Mouse (Mus musculus): ENCODE results near the gene Noc4l. TPM values are rescaled to one million over a fixed set of nuclear protein-coding genes. Genes with fewer than 3 reads are reported as not detected.

The Noc4l gene
- 10 to 100 TPM; 37.3 to 40.8 (median 40.1) TPM for polyA plus RNA-seq (2017; shearing (Covaris generic))

DNA sequence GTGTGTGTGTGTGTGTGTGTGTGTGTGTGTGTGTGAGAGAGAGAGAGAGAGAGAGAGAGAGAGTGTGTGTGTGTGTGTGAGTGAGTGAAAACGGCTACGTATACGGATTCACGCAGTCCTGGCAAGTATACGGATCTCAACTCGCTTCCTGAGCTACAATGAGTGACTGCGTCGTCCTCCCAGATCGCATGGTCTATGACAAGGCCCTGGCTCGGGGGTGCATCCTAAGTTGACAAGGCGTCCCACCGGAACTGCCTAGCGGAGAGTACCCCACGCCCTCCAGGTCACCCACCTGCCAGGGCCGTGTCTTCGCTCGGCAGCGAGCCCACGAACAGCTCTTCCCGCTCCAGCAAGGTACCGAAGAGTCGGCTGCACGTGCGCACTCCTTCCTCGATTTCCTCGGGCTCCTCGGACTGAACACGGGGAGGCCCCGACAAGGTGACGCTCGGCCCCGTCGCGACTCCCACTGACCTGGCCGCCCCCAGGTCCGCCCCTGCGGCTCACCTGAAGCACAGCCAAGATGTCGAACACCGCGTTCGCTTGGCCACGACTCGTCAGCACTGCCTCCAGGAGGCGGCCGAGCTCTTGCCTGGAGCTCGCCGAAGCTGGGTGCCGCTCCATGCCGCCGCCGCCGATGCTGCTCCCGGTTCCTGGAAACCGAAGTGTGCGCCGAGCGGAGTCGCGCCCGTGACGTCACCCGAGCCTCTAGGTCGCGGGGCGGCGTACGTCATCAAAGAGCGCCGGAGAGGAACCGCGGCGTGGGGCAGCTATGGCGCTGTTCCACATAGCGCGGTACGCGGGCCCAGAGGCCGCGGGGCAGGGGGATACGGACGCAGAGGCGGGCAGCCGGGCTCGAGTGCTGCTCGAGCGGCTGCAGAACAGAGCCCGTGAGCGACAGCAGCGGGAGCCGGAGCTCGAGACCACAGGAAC, at the start of gene Noc4l, which contains the start of gene Ddx51:
Noc4l (minus strand) TSS at position 699 of the 930 bp plus-strand sequence.
Ddx51 (plus strand) TSS at position 733 of the 930 bp plus-strand sequence.
- peak; percentile 92 for ATAC-seq

DNA sequence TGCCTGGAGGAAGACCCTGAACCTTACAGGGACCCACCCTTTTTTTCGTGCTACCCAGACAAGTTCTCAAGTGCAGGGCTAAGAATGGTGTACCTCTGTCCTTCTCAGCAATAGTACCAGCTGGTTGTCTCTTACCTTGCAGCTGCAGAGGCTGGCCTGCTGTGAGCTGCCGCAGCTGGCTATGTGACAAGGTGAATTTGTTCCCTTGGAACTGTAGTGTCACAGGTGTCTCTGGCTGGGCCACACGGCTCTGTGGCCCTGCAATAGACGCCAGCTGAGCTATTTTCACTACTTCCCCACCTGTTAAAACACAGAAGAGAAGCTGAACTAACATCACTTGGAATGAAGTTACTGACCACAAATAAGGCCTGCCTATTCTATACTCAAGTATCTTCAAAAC, 45.4 kb upstream of the Noc4l start:
- ATAC-seq, result no peak

DNA sequence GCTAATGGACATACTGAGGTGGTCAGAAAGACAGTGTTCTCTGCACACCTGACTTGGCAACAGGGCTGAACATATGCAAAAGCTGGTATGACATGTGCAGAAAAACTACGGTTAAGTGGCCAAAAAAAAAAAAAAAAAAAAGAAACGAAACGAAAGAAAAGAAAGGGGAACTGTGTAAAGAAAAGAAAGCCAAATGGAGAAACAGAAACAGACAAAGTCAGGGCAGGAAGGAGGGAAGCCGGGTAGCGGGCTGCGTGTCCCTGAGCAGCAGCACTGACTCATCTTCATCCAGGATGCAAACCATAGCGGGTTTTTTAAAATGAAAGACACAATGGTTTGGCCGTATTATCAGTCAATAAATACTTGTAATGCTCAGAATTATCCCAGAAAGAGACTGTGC, 28.8 kb upstream of the Noc4l start:
- ATAC-seq, result no peak

DNA sequence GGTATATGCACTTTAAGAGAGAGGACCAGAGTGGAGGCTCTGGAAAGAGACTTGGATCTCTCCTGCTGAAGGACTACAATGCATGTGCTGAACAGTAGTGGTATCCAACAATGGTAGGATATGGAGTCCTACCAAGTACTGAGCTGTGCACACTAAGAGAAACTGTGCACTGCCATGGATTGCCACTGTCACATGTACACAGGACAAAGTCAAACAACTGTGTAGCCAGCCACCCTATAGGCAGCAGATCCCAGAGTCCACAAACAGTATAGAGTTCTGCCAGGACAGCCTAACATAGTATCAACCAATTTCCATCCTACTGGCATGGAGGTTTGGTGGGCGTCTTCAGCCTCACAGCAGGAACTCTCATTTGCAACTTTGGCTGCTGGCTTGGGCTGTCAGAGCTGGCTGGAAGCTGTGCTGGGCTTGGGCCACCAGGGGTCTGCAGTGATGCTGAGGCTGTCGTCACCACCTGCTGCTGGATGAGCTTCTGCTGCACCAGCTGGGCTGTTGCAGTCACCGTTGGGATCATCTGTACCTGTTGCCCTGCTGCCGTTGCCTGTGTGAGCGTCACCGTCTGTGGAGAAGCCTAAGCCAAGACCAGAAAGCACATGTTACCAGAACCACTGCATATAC, 12.4 kb upstream of the Noc4l start:
- no peak for ATAC-seq

DNA sequence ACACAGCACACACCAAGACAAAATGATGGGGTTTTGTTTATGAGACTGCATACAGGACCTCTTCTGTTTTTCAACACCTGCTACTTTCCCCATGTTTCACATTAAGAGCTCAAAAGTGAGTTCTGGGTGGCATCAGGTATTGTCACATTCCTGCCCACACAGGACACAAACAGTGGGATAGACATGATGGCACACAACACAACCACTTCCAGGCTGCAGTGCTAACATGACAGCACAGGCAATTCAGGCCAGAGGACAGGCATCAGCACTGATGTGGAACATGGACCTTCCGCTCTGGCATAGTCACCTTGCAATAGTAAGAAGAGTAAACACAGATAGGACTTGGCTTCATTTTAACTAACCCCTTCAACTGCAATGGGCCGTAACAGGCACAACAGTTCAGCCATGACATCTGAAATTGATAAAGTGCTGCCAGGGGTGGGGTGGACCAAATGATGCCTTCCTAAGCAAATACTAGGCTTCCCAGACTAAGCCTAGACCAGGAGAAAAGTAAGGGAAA, 11.6 kb upstream of the Noc4l start:
- ATAC-seq, result no peak

DNA sequence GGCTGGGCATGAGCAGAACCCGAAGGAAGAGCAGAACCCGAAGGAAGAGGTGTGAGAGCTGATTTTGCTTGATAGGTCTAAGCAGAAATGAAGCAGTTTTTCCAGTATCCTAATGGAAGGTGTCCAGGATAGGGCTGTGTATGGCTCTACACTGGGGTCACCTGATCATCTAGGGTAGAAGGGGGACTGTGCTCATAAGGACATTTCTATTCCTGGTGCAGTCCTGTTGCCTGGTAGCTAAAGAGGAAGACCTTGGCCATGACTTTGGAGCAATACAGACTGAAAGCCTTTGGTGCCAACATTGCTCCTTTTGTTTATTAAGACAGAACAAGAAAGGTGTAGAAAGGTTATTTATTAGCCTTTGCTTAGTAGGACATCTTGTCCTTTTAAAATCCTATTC, 10.8 kb upstream of the Noc4l start:
- no peak for ATAC-seq

DNA sequence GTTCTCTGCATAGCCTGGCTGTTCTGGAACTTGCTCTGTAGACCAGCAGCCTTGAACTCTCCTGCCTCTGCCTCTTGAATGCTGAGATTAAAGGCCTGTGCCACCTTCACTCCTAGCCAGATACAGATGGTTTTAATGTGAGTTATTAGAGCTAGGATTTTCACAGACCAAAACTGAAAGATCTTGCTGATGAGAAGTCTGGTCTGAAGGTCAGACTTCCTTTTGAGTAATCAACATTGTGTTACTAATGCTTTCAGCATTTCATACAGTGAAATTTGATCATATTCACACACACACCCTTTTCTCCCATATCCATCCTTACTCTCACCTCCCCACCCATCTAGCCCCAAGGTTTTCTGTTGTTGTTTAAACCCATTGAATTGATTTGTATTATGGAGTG, 6.5 kb upstream of the Noc4l start:
- ATAC-seq, result no peak

DNA sequence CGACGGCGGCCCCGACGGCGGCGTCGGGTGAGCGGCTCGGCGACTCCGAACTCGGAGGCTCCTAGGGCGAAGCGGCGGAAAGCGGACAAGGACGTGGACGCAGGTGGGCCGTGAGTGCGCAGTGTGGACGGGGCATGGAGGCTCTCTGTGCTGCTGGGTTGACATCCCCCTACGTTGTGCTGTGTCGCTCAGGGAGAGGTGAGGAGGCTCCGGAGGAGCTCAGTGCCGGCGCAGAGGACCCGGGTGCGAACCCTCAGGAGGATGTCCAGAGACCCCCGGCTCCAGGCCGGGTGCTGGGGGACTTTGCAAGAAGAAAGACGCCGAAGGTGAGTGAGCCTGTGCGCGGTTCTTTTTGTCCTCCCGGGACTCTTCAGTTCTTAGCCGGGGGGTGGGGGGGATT, 469 bp upstream of the Noc4l start:
- peak; percentile 23 for ATAC-seq

DNA sequence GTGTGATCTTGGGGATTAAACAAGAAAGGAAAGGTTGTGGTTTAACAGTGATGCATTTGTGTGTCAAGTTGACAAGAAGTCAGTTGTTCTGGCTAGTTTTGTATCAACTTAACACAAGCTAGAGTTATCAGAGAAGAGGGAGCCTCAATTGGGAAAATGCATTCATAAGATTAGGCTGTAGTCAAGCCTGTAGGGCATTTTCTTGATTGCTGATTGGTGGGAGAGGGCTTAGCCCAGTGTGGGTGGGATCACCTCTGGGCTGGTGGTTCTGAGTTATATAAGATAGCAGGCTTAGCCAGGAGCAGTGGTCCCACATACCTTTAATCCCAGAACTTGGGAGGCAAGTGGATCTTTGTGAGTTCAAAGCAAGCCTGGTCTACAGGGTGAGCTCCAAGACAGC, 6.8 kb downstream of the Noc4l start:
- no peak for ATAC-seq

DNA sequence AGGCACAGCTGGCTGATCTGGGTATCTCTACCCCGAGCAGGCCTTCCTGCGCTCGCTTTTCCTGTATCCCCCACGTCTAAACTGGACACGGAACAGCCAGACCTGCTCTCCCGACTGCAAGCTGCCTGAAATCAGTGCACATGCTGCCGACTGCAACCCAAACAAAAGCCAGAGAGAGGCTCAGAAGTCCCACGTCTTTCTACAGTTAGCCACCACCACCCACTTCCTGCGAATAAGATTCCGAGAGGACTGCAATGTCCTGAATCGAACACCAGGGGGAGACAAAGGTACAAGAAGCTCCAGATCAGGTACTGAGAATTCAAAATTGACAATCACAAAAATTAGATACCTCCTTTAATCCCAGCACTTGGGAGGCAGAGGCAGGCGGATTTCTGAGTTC, 13.8 kb downstream of the Noc4l start:
- peak; percentile 92 for ATAC-seq

DNA sequence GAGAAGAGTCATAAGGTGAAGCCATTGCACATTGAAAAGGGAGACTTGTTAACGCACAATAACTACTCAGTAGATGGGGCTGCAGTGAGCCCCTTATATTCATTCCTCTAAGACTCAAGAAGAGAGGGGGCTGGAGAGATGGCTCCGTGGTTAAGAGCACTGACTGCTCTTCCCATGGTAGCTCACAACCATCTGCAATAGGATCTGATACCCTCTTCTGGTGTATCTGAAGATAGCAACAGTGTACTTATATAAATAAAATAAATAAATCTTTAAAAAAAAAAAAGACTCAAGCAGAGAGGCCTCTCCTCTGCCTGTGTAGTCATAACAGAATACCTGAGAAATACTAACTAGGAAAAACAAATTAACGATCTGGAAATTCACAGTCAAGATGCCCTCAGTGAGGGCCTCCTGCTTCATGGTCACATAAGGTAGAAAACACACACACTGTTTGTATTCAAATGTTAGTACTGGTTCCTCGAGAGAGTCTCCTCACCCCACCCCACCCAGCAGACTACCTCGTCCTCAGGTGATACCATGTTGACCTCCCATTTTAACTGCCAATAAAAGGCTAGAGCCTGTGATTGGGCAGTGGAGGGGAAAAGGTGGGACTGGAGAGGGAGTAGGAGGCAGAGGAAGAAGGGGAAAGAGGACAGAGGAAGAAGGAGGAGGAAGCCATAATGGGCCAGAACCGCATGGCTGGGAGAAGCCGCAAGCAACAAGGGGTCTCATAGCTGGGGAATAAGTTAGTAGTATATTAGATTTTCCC, 14.7 kb downstream of the Noc4l start:
- no peak for ATAC-seq

DNA sequence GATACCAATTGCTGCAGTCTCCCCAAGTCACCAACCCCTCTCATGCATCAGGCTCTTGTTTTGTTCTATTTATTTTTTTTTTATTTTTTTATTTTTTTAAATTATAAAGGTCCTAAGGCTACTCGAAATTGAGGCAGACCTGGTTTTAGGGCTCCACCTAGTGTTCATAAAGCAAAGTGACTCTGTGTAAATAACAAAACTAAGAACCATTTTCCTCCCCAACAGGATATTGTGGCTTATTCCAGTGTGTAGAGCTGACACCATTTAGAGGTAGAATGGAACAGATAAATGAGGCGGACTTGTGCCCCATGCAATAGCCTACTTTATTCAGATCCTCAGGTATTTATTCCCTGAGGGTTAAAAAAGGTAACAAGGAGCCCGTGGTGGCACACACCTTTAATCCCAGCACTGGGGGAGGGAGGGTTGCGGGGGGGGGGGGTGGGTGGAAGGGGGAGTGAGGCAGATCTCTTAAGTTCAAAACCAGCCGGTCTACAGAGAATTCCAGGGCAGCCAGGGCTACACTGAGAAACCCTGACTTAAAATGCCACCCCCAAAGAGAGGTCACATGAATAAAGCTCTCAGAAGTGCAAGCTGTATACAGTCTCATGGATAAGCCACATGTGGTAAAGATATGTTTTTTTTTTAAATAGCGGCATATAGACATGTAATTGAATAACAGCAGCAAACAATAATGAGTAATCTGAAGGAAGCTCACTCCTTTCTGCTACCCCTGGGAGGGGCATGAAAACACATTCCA, 17.1 kb downstream of the Noc4l start:
- peak; percentile 83 for ATAC-seq

DNA sequence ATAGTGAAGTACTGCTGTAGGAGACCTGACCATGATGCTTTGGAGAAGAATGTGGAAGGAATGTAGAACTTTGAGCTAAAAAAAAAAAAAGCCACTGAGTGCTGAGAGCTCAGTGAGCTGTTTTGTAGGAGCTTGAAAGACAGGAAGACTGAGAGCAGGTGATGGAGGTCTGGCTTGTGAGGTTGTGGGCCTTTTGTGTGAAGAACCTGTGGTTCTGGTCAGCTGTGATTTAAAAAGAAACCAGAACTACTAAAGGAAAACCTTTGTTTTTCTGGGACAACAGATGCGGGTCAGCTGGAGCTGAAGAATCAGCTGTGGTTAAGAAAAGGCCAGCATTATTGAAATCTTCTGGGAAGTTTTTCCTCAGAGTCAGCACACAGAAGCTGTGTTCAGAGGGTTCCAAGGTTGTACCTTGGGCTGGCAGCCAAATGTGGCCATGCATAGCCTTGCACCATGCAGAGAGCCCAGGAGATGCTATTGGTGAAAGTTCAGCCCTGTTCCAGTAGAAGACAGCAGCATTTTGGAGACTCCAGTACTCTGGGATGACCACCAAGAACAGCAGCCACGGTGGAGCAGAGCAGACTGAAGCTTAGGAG, 23.6 kb downstream of the Noc4l start:
- ATAC-seq, result no peak

DNA sequence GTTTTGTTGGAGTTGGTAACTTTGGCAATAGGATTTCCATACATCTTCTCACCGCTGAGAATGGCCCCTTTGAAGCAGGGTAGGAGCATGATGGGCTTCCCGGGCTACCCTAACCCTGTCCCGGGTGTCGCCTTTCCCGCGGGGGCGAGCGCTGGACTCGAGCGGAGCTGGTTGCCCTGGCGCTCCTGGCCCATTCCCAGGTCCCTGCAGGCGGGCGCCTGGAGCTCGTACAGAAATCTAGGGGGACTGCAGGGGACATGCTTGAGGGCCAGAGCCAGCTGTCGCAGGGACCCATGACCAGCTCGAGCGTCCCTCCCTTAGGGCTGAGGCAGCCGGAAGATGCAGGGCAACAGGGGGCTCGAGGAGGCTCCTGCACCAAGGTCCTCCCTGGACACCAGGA, 25.1 kb downstream of the Noc4l start:
- ATAC-seq, result no peak

DNA sequence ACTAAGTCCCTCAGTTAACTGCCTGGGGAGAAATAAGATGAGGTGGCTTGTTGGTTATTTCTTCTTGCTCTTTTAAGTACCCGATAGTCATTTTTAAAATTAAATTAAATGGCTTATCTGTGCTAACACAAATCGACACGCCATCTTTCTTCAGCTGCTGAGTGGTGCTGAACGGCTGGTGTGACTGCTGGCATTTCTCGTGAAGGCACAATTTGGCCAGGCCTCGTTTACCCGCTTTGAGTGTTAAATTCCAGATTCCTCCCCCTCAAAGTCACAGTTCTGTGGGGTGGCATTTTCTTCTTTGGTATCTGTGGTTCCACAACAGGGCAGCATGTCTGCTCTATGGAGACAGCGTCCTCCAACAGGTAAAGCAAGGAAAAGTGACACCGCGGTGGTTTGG, 25.9 kb downstream of the Noc4l start:
- no peak for ATAC-seq

DNA sequence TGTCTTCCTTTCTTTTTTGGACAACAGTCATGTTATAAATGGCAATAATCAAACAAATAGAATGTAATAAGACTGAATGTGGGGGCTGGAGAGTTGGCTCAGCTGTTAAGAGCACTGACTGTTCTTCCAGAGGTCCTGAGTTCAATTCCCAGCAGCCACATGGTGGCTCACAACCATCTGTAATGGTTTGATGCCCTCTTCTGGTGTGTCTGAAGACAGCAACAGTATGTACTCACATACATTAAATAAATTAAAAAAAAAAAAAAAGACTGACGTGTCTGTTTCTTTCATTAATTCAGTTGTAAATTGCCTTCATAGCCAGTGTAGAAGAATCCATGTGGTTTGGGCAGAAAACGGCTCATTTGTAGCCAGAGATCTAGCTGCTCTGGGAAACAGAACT, 28.9 kb downstream of the Noc4l start:
- no peak for ATAC-seq

DNA sequence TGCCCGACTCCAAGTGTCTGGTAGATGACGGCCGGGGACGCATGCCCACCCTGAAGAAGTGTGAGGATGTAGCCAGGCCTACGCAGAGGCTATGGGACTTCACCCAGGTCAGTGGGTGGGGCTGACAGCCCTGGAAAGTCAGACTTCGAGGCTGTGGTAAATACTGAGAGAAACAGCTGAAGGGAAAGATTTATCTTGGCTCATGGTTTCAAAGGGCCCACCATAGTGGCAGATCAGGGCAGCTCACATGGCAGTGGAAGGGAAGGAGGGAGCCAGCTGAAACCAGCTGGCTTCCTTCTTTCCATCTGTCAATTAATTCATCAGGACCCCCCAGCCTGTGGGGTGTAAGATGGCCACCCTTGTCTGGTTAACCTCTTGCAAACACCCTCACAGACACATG, 34.0 kb downstream of the Noc4l start:
- ATAC-seq, result no peak

DNA sequence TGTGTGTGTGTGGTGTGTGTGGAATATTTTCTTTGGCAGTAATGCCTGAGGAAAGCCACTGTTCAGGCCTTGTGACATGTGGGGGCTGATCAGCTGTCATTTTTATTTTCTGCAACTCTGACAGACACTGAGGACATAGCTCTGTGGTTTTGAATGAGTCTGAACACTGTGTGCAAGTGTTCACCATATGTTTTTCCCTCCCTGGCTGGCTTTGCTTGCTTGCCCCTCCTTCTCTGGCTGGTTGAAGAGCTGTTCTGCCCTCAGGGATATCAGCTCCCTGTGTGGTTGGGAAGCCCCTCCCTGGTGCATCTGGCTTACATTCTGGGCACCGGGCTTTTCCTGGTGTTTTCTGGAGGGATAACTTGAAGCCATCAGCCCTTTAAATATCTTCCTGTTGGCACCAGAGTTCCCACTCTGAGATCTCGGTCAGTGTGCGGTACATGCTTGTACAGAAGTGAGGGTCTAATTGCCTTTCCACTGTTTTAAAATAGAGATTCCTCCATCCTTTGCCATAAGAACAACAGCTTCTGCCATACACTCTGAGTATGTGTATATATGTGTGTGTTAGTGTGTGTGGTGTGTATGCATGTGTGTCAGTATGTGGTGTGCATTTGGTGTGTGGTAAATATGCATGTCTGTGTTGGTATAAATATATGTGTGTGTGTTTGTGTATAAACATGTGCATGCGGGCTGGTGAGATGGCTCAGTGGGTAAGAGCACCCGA, 41.6 kb downstream of the Noc4l start:
- no peak for ATAC-seq

DNA sequence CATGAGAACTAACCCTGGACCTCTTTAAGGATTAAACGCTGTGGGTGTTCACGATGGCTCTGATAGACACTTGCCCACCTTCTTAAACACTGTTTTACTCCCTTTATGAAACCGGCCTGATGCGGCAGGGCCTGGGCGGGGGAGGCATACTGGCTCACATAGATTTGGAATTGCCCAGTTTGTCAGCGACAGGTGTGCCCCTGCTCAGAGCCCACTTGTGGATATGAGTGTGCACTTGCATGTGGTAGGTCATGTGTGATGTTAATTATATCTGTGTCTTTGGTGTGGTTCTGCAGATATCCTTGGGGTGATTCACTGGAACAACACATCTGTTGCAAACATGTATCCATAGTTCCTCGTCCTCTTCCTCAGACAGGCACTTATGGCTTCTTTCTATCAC, 42.7 kb downstream of the Noc4l start:
- ATAC-seq, result no peak

DNA sequence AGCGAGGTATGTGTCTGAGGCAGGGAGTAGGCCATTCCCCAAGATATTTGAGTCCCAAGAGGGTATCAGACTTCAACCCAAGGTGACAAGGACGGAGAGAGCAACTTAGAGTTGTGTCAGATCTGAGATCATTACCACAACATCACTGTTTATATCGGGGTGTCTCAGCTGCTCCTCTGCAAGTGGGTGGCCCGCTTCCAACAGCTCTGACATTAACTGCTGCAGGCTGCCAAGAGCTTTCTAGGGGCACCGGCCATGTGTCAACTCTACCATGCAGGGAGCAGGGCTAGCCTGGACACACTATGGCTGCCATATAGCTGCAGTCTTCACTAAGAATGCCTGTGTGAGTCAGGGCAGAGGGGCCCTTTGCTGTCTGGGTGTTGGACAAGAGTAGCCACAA, 43.3 kb downstream of the Noc4l start:
- no peak for ATAC-seq

DNA sequence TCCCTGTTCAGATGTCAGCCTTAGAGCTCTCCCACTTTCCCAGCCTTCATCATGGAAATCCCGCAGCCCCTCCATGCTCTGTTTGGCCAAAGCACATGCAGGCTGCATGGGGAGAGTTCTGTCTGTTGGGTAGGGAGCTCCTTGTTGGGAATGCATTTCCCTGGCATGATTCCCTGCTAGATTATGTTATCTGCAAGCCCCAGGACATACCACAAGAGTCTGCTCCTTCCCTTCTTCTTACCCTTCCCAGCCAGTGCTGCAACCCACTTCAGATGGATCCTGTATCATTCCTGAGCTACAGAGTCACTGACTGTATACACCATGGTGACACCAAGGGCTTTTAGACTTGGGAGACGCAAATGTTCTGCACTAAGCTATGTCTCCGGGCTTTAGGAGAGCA, 43.8 kb downstream of the Noc4l start:
- no peak for ATAC-seq
